In genomic region chr7:27658712-27659663, GRCm38 (mm10) we compare ENCODE assay signal across 12 mouse cellular contexts. TPM values are rescaled to one million over a fixed set of nuclear protein-coding genes. Genes with fewer than 3 reads are reported as not detected.
A peak's percentile ranks its signal among the peaks of the same experiment; 100 is the strongest.
DNase-seq lines count a peak whose midpoint lies in the region; ATAC-seq and TF ChIP-seq lines count a peak whose summit lies in the region.
"Had no signal": no experiment of that assay in that cellular context is flagged by ENCODE, and none has a peak within 500 bp of the region (broad histone marks: within the 10 kb centered on the region; RNA-seq: fewer than 3 reads in every experiment).

No protein-coding gene starts in this region.

- no peaks in the 10 kb centered on the region for H3K36me3 ChIP-seq in liver, embryonic 14.5 days (replicated peaks; ENCODE audit: control insufficient read depth, insufficient read depth, low read depth)
- H3K36me3 ChIP-seq: intestine, embryonic 15.5 days had no signal

- TF ChIP-seq CTCF in left cerebral cortex, adult 2 months (IDR thresholded peaks at IDR 0.05): peak; percentile 24; the same call in 1 of the 2 replicates
- TF ChIP-seq CTCF in liver, embryonic 14.5 days (IDR thresholded peaks at IDR 0.05; ENCODE audit: low read depth): peak; percentile 33

- peaks cover 44% of the 10 kb centered on the region for H3K27me3 ChIP-seq in liver, embryonic 14.5 days (ENCODE audit: control insufficient read depth, insufficient read depth, low read length)

- H3K9ac ChIP-seq in liver, embryonic 14.5 days (replicated peaks): no peak overlapping the region
- H3K9ac ChIP-seq: intestine, embryonic 15.5 days had no signal

- intact Hi-C loops in left cerebral cortex, adult 2 months (cut with DNase I): no loop called here
- intact Hi-C loops in left cerebral cortex, postnatal 10 days (cut with DNase I): no loop called here

- H3K4me3 ChIP-seq in left cerebral cortex, adult 2 months: no peak overlapping the region
- H3K4me3 ChIP-seq in liver, embryonic 14.5 days (ENCODE audit: insufficient read depth in 1 of 2, low read depth in 2 of 2, low read length in 2 of 2): no peak overlapping the region
- H3K4me3 ChIP-seq: intestine, embryonic 15.5 days had no signal

- peak; percentile 89 for ATAC-seq in liver, embryonic 14.5 days (ENCODE audit: insufficient read depth)
- ATAC-seq: intestine, embryonic 15.5 days had no signal

- peak overlapping the region; percentile 75; the same call in 1 of the 2 replicates for H3K27ac ChIP-seq in left cerebral cortex, adult 2 months
- no peak overlapping the region for H3K27ac ChIP-seq in liver, embryonic 14.5 days
- H3K27ac ChIP-seq: intestine, embryonic 15.5 days had no signal

- H3K4me1 ChIP-seq in liver, embryonic 14.5 days (replicated peaks; ENCODE audit: control insufficient read depth in 2 of 2, insufficient read depth in 2 of 2, low read length in 1 of 2): peaks cover 0 to 9% of the 10 kb centered on the region in 2 experiments; a peak in 3 of 4 replicates

- DNase-seq in left cerebral cortex, adult 2 months (ENCODE audit: extremely low spot score in 1 of 2, low spot score in 2 of 2): peak in 1 of 2 experiments; percentile 30
- no peak for DNase-seq in left cerebral cortex, postnatal 10 days (ENCODE audit: extremely low spot score in 1 of 2, low spot score in 2 of 2)
- DNase-seq in ES-CJ7 (ENCODE audit: low read depth, low spot score) (peak; percentile 51), ZHBTc4 (ENCODE audit: low read depth, low spot score) (peak; percentile 38)
- DNase-seq in liver, embryonic 14.5 days (ENCODE audit: low read depth in 3 of 3, low spot score in 3 of 3): peak in 1 of 3 experiments; percentile 28
- no peak for DNase-seq in gastrocnemius, adult 18-20 months (ENCODE audit: low spot score)
- DNase-seq in adrenal gland, adult 2 months: no peak
- DNase-seq: cerebellum, adult 8-10 months; heart, adult 11 months; spleen, adult 18-20 months; thymus, postnatal 14 days had no signal

- peak overlapping the region; percentile 33 for H3K4me2 ChIP-seq in liver, embryonic 14.5 days (ENCODE audit: low read depth)
- H3K4me2 ChIP-seq: intestine, embryonic 15.5 days had no signal

- 27% methylated on average over 14 of the region's 14 CpGs for WGBS in liver, embryonic 14.5 days (ENCODE audit: insufficient replicate concordance)

- TF ChIP-seq EP300 in liver, embryonic 14.5 days (IDR thresholded peaks at IDR 0.05; ENCODE audit: low read depth): no peak

- H3K9me3 ChIP-seq in liver, embryonic 14.5 days (ENCODE audit: control insufficient read depth, low read length): no peaks in the 10 kb centered on the region
- H3K9me3 ChIP-seq: intestine, embryonic 15.5 days had no signal

RNA-seq across cellular contexts. Expression of gene Ttc9b, which starts 5.3 kb away (rescaled TPM):
- 100 to 1,000 TPM in 1 of 2 experiments, 10 to 100 TPM in 1; 99.1 to 101 TPM for total RNA-seq in left cerebral cortex, adult 2 months (2021)
- total RNA-seq in left cerebral cortex, postnatal 10 days (2021): 100 to 1,000 TPM; 139 to 145 TPM
- polyA plus RNA-seq in liver, embryonic 14.5 days (2012; rRNA removed): 0.05 TPM in 1 of 2 replicates, not detected in the other
- polyA plus RNA-seq in liver, embryonic 14.5 days (2014; fragmentation: Nextera tagmentation; extraction: Ambion mirVana): not detected in 2 replicates
- not detected for total RNA-seq in gastrocnemius, adult 18-20 months (2021)
- total RNA-seq in adrenal gland, adult 2 months (2021): not detected
- polyA plus RNA-seq in adrenal gland, adult 2 months (2012; rRNA removed): 0.06 and 0.48 TPM in 2 replicates

RNA-seq across cellular contexts. Expression of gene Map3k10, which starts 15.4 kb away (rescaled TPM):
- 100 to 1,000 TPM; 202 to 214 TPM for total RNA-seq in left cerebral cortex, adult 2 months (2021)
- 100 to 1,000 TPM; 220 to 227 TPM for total RNA-seq in left cerebral cortex, postnatal 10 days (2021)
- 3.4 and 3.5 TPM in 2 replicates for polyA plus RNA-seq in liver, embryonic 14.5 days (2012; rRNA removed)
- polyA plus RNA-seq in liver, embryonic 14.5 days (2014; fragmentation: Nextera tagmentation; extraction: Ambion mirVana): 1.00 and 1.0 TPM in 2 replicates
- 10 to 100 TPM; 36.3 to 38.4 TPM for total RNA-seq in gastrocnemius, adult 18-20 months (2021)
- 10 to 100 TPM; 21.9 to 35.1 TPM for total RNA-seq in adrenal gland, adult 2 months (2021)
- 65.4 and 93.7 TPM in 2 replicates for polyA plus RNA-seq in adrenal gland, adult 2 months (2012; rRNA removed)

RNA-seq across cellular contexts. Expression of gene Zfp607b, which starts 30.2 kb away (rescaled TPM):
- total RNA-seq in left cerebral cortex, adult 2 months (2021): 10 to 100 TPM; 11.8 to 11.9 TPM
- total RNA-seq in left cerebral cortex, postnatal 10 days (2021): 1 to 10 TPM; 8.3 to 9.8 TPM
- 0.11 and 0.19 TPM in 2 replicates for polyA plus RNA-seq in liver, embryonic 14.5 days (2012; rRNA removed)
- polyA plus RNA-seq in liver, embryonic 14.5 days (2014; fragmentation: Nextera tagmentation; extraction: Ambion mirVana): 0.23 and 0.25 TPM in 2 replicates
- total RNA-seq in gastrocnemius, adult 18-20 months (2021): under 1 TPM; 0.37 to 0.64 TPM
- 1 to 10 TPM in 1 of 2 experiments, under 1 TPM in 1; 0.81 to 1.7 TPM for total RNA-seq in adrenal gland, adult 2 months (2021)
- polyA plus RNA-seq in adrenal gland, adult 2 months (2012; rRNA removed): 0.10 and 0.31 TPM in 2 replicates

Comparison
In these comparisons a context has a peak if more than half of its experiments do, and no peak if none do; other contexts are left out.
1. DNase-seq: peak in ES-CJ7 (single experiment) and ZHBTc4 (single experiment); none in left cerebral cortex, postnatal 10 days (0 of 2), gastrocnemius, adult 18-20 months (single experiment) and adrenal gland, adult 2 months (single experiment).
2. RNA of gene Ttc9b, which starts 5.3 kb away (total RNA-seq): 139 to 145 TPM in left cerebral cortex, postnatal 10 days and 99.1 to 101 TPM in left cerebral cortex, adult 2 months; not detected in gastrocnemius, adult 18-20 months and not detected in adrenal gland, adult 2 months; every median in the first group is over 100 times any median in the second.
3. RNA of gene Map3k10, which starts 15.4 kb away (total RNA-seq): 220 to 227 TPM in left cerebral cortex, postnatal 10 days and 202 to 214 TPM in left cerebral cortex, adult 2 months; 36.3 to 38.4 TPM in gastrocnemius, adult 18-20 months and 21.9 to 35.1 TPM in adrenal gland, adult 2 months; every median in the first group is over 4 times any median in the second.